Mouse (Mus musculus): ENCODE measurements around the gene Pdcd7.
A peak's percentile ranks its signal among the peaks of the same experiment; 100 is the strongest.

The Pdcd7 gene

GRCm38 (mm10) chr9:65356561-65356960 is 10.7 kb downstream of the Pdcd7 start:
- no peak for DNase-seq (ENCODE audit: low spot score in 2 of 2)

GRCm38 (mm10) chr9:65356971-65357370 is 11.1 kb downstream of the Pdcd7 start:
- no peak for DNase-seq (ENCODE audit: low spot score in 2 of 2)

- DNase-seq (ENCODE audit: low spot score in 2 of 2), result no peak
Observed at GRCm38 (mm10) chr9:65358956-65359480, 13.1 kb downstream of the Pdcd7 start.

GRCm38 (mm10) chr9:65360641-65361448 is 14.9 kb downstream of the Pdcd7 start, which contains the start of gene Ubap1l:
Gene Ubap1l (plus strand): TSS chr9:65361041.
- no peak for DNase-seq (ENCODE audit: low spot score in 2 of 2)

GRCm38 (mm10) chr9:65363684-65364083 is 17.8 kb downstream of the Pdcd7 start:
- DNase-seq (ENCODE audit: low spot score in 2 of 2), result no peak

GRCm38 (mm10) chr9:65365721-65366120 is 19.8 kb downstream of the Pdcd7 start:
- DNase-seq (ENCODE audit: low spot score in 2 of 2), result no peak

- no peak for DNase-seq (ENCODE audit: low spot score in 2 of 2)
Observed at GRCm38 (mm10) chr9:65371756-65372155, 25.9 kb downstream of the Pdcd7 start.

- no peak for DNase-seq (ENCODE audit: low spot score in 2 of 2)
Observed at GRCm38 (mm10) chr9:65372449-65372848, 26.5 kb downstream of the Pdcd7 start.

- DNase-seq (ENCODE audit: low spot score in 2 of 2), result no peak
Observed at GRCm38 (mm10) chr9:65374468-65375162, 28.7 kb downstream of the Pdcd7 start.

- DNase-seq (ENCODE audit: low spot score in 2 of 2), result peak; percentile 63 to 74
Observed at GRCm38 (mm10) chr9:65375163-65375934, 29.4 kb downstream of the Pdcd7 start.

GRCm38 (mm10) chr9:65381017-65381590 is 35.2 kb downstream of the Pdcd7 start:
- no peak for DNase-seq (ENCODE audit: low spot score in 2 of 2)

- no peak for DNase-seq (ENCODE audit: low spot score in 2 of 2)
Observed at GRCm38 (mm10) chr9:65382031-65382750, 36.3 kb downstream of the Pdcd7 start.

- DNase-seq (ENCODE audit: low spot score in 2 of 2), result no peak
Observed at GRCm38 (mm10) chr9:65382751-65383097, 36.8 kb downstream of the Pdcd7 start.

- no peak for DNase-seq (ENCODE audit: low spot score in 2 of 2)
Observed at GRCm38 (mm10) chr9:65384276-65384675, 38.4 kb downstream of the Pdcd7 start.

- DNase-seq (ENCODE audit: low spot score in 2 of 2), result no peak
Observed at GRCm38 (mm10) chr9:65386373-65387140, 40.7 kb downstream of the Pdcd7 start.

- DNase-seq (ENCODE audit: low spot score in 2 of 2), result no peak
Observed at GRCm38 (mm10) chr9:65390752-65391612, 45.1 kb downstream of the Pdcd7 start.

GRCm38 (mm10) chr9:65391613-65391964 is 45.7 kb downstream of the Pdcd7 start, which contains the start of gene Kbtbd13:
Gene Kbtbd13 (minus strand): TSS chr9:65391652.
- DNase-seq (ENCODE audit: low spot score in 2 of 2), result no peak

GRCm38 (mm10) chr9:65392638-65393364 is 46.9 kb downstream of the Pdcd7 start:
- no peak for DNase-seq (ENCODE audit: low spot score in 2 of 2)

- DNase-seq (ENCODE audit: low spot score in 2 of 2), result no peak
Observed at GRCm38 (mm10) chr9:65393606-65394005, 47.7 kb downstream of the Pdcd7 start.
